Mouse (Mus musculus) heart, postnatal 36 days (tissue): ENCODE measurements around the gene Comtd1. TPM values are rescaled to one million over a fixed set of nuclear protein-coding genes. Genes with fewer than 3 reads are reported as not detected.
A peak's percentile ranks its signal among the peaks of the same experiment; 100 is the strongest.

Experiments used
- DNase-seq, 2 experiments: peaks; one replicate each; pipeline ENCODE4 v3.0.0; 2021 to 2022
- intact Hi-C: fragments of 180-260 bp; cut with DNase I; formaldehyde crosslinking; loops from one replicate; pipeline ENCODE4 v1.15.1; 2025
- total RNA-seq, 2 experiments: library from RNA; stranded (reverse); gene quantifications; 2 replicates each; pipeline ENCODE4 v1.2.3; 2021

Comtd1 gene
- total RNA-seq = 1 to 10 TPM; 8.5 to 8.8 TPM

DNA sequence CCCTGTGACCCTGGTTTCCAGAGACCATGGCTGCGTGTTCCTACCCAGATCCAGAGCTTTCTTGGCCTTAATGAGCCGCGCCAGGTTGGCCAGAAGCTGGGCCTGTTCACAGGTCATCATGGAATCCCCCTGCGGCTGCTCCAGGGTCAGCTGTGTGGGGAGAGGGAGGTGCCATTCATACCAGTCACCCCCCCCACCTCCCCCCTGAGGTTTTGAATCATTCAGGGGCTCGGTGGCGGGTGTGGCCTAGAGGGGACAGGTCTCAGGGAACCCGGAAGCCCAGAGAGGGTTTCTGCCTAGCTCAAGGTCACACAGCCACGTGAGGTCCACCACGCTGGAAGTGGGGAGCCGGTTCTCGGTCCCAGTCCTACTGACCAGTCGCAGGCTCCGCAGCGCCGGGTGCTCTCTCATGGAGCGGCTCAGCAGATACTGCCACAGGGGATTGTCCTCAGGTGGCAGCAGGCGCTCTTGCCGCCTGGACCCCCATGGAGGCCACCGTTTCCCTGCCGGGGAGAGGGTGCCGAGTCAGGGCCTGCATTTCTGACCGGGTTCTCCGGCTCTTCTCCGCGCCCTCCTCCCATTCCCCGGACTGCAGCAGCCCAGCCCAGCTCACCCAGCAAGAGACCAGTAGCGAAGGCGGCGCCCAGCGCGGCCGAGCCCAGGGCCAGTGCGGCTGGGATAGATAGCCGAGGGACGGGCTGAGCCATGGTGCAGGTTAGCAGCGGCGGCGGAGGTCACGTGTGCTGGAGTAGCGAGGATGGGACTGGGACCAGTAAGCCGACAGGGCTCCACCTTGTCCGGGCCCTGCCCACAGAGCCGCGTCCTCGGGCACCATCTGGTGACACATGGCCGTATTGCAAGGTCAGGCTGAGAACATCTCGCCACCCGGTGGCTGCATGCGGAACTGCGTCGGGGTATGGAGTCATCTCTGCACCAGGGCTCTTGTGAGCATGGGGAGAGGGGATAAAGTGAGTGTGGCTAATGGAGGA is at the start of gene Comtd1:
TSS of gene Comtd1 (minus strand) at position 812 of the 989 bp plus-strand sequence.
- intact Hi-C loops = loop anchor here (1.0 to 5.0 kb wide), 3 partner anchors 36 to 711 kb away; partner anchors contain the start of genes Dusp13 and Samd8

DNA sequence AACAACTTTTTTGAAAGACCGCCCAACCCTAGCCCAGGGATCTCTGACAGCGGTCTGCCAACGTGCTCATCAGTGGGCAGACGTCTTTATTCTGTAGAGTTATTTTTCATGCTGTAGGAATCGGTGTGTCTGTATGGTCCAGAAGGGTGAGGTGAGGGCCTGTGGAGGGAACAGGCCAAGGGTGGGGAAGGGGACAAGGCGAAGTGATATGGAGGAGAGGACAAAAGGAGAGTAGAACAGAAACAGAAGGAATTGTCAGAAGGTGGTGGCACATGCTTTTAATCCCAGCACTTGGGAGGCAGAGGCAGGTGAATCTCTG is 43.5 kb upstream of the Comtd1 start:
- no peak for DNase-seq

More for the DNA sequence above, at the start of gene Comtd1:
- DNase-seq = peak; percentile 97 to 98

DNA sequence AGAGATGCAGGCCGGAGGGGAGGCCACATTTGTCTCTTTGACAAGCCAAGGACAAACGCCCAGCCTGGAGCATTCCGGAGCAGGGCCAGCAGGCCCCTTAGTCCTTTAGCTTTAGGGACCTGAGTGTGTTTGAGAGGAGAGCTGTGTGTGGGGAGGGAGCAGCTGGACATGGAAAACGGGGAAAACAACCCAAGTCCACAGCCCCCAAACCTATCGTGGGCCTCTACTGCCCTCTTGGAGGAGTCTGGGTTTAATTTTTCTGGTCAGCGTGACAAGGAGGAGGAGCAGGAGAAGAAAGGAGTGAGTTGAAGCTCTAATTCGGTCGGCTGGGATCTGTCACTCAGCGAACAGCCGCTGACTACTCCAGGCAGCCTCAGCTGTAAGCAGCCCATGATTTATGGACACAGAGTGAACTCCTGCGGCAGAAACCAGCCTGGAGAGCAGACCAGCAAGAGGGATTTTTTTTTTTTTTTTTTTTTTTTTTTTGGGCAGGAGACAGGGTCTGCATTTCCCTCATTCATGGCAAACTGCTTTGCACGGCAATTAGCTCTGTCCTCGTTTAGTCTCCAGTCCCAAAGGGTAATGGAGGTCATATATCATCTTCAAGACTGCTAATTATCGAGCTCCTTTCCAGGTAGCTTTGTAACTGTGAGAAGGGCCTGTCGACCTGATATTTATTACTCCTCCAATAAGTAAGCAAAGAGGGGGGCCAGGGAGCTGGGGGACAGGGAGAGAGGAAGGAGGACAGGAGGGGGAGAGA is 43.0 kb upstream of the Comtd1 start:
- intact Hi-C loops = loop anchor here (2.0 kb wide), 1 partner anchor 39 kb away; no protein-coding TSS in a partner anchor
- DNase-seq = no peak

More for the DNA sequence above, 43.5 kb upstream of the Comtd1 start:
- intact Hi-C loops = no loop called here

DNA sequence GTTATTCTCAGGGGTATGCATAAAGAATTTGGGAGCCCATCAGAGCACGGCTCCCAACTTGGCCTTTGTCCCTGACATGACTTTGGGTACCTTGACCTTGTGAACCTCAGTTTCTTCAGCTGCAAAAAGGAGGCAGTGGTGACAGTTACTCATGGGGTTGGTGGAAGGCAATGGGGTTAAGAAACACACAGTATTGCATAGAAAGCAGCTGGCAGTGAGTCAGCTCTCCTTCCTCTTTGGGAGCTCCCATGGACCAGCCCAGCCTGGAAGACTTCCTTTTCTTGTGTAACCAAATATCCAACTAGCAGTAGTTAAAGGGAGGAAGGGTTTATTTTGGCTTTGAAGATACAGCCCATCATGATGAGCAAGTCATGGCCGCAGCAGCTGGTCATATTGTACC is 41.7 kb upstream of the Comtd1 start:
- DNase-seq = peak in 1 of 2 experiments; percentile 7
- intact Hi-C loops = loop anchor here (2.0 kb wide), 1 partner anchor 38 kb away; no protein-coding TSS in a partner anchor

DNA sequence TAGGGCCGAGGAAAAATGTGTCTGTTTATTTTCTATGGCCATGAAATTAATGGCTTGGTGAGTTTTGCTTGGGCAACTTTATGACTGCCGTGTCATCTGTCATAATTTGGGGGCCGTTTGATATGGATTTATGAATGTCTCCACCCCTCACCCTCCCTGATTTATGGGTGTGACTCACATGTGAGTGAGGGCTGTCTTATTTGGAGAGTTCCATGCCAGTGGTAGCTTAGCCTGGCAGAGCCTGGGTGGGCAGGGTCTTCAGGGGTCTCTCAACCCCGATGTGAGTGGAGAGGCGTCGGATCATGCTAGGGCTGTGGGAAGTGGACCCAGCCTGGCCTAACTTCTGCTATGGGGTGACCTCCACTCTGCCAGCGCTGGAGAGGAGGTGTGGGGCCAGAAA is 18.0 kb upstream of the Comtd1 start:
- intact Hi-C loops = no loop called here
- no peak for DNase-seq

DNA sequence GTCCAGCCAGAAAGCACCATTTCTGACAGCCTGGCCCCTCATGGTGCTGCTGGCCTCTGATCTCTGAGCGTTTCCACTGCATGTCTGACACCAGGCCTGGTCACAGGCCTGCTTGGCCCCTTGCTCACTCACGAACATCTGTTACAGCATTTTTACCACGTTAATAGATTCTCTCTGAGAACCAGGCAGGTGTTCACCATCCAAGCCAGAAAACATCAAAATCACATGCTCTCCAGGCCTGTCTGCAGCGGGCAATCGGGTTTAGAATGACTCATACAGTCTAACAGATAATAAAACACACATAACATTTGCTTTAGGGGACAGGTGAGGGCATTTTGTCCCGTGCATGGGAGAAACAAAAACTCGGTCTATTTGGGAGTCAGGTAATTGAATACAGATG is 17.5 kb upstream of the Comtd1 start:
- intact Hi-C loops = no loop called here
- DNase-seq = no peak

DNA sequence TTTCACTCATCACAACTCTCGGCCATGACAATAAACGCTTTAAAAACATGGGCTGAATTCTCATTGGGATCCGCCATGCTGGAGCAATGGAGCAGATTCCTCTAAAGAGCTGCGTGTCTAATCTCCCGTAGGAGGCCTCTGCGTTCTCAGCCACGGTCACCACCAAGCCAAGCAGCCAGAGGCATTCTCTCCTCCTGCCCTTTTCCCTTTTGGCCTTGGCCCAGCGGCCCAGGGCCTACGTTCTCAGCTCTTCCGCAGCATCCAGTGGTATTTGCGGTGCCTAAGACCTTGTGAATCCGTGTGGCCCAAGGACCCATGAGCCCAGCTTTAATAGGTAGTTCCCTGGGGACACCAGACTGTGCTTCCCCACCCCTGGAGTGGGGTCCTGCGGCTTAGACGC is 8.1 kb upstream of the Comtd1 start:
- DNase-seq = no peak
- intact Hi-C loops = loop anchor here (10.0 kb wide), 1 partner anchor 1548 kb away; no protein-coding TSS in a partner anchor

DNA sequence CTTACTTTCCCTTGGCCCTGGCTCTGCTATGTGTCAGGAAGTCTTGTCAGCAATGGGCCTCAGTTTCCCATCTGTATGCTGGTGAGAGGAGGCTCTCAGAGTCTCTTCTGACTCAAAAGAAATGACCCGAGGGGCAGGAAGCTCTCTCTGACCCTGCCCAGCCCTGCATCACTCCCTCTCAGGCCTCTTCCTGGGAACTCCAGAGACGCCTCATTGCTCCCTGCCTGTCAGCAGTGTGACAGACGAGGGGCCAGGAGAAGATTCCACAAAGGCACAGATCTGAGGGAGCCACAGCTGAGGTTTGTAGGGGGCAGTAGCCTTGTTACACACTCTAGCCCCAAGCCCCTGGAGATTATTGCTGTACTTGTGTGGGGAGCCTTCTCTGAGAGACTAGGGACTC is 7.2 kb upstream of the Comtd1 start:
- DNase-seq = no peak
- intact Hi-C loops = loop anchor here (10.0 kb wide), 1 partner anchor 1549 kb away; no protein-coding TSS in a partner anchor

DNA sequence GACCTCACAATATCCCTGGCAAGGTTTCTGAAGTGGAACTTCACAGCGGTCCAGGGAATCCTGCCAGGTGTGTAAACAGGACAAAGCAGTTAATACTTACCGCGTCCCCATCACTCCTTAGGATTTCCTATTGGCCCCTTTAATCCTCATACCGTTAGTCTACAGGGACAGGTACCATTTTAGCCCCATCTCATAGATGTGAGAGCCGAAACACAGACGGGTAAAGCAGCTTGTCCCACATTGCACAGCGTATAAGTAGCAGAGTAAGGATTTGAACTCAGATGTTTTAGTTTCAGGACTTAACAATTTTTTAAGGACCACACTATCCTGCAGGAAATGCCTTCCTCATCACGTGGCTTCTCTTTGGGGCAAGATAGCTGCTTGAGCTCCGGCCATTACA is 5.5 kb upstream of the Comtd1 start:
- intact Hi-C loops = loop anchor here (5.0 to 10.0 kb wide), 2 partner anchors 128 to 1551 kb away; no protein-coding TSS in a partner anchor
- DNase-seq = no peak

DNA sequence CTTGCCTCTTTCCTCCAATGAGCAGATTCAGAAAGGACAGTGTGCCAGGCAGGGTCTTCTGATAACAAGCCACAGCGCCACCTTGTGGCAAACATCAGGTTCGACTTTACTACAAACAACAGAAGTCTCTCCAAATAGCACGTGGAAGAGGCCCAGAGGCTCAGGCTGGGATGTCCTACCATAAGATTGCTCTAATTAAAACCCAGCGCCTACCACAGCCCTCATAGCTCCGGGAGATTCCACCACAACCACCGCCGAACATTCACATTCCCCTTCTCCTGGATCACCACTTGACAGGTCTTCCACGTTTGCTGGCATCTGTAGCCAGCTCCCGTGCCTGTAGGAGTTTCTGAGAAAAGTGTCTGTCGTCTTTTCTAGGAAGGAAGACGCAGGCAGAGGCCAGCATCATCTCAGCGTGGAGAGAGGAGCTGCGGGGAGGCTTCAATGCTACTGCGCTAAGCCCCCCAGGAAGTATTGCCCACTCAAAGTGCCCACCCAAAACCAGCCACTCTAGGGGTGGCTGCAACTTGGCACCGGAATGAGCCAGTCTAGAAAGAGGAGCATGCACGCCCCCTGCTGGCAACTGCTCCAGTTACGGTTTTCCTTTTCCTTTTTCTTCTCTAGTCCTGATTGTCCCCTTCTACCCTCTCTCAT is 4.8 kb upstream of the Comtd1 start:
- DNase-seq = peak; percentile 62 to 73
- intact Hi-C loops = loop anchor here (2.0 to 10.0 kb wide), 3 partner anchors 37 to 1551 kb away; no protein-coding TSS in a partner anchor

DNA sequence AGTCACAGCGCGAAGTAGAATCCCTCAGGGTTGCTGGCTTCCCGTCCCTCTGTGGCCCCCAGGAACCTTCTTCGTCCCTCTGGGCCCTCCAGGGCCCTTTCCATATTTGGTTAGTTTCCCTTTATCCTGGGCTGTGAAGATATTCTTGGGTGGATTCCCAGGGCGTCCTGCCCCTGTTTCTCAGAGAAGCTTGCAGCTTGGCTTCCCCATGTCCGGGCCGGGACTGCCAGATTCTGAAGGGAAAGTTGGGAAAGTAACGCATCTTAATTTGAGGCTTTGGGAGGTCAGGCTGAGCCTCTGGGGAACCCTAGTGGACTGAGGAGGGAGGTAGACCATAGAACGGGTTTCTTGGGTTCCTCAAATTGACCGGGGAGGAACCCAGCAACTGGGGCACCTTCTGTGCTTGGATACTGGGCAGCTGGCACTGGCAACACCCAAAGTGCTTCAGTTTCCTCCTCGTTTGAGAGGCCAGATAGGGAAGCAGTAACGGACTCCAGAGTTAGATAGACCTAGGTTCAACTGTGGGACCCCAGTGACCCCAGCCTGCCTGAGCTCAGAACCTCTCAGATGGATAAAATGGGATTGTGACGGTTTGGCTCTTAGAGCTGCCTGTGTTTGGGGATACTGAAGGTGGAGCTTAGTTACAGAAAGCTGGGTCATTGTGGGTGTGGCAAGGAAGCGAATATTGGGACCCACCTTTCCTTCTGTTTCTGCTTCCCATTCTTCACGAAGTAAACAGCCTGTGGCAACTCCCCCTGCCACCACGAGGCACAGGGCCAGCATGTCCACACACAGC is 3.4 kb upstream of the Comtd1 start:
- intact Hi-C loops = loop anchor here (2.0 to 10.0 kb wide), 3 partner anchors 39 to 1553 kb away; no protein-coding TSS in a partner anchor
- DNase-seq = peak; percentile 53 to 58

DNA sequence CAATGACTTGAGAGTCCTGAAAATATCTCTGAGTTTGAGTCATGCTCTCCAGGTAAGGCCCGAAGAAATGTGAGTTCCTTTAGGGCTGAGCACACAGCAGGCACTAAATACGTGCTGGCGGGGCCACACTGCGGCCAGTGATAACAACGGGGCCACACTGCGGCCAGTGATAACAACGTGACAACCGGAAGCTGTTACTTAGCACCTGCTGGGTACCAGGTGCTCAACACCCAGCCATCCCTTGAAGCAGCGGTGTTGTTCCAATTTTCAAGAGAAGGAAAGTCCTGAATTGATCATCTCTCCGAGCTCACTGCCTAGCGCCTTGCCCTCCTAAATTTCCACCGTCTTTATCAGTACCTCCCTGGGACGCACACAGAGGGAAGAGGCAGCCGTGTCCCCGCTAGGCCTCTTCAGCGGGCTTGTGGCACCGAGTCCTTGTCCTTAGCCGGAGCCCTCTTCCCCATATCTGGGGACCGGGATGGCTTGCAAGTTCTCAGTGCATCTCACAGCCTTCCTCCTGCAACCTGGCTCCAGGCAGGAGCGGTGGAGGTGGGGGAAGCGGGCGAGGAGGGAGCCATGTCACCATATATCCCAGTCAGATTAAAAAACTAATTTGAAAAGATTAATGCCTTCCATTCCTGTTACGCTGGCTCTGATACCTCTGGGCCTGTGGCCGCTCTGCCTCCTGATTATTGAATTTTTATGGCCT is 1.8 kb upstream of the Comtd1 start:
- DNase-seq = no peak
- intact Hi-C loops = loop anchor here (5.0 to 10.0 kb wide), 2 partner anchors 132 to 1554 kb away; no protein-coding TSS in a partner anchor

DNA sequence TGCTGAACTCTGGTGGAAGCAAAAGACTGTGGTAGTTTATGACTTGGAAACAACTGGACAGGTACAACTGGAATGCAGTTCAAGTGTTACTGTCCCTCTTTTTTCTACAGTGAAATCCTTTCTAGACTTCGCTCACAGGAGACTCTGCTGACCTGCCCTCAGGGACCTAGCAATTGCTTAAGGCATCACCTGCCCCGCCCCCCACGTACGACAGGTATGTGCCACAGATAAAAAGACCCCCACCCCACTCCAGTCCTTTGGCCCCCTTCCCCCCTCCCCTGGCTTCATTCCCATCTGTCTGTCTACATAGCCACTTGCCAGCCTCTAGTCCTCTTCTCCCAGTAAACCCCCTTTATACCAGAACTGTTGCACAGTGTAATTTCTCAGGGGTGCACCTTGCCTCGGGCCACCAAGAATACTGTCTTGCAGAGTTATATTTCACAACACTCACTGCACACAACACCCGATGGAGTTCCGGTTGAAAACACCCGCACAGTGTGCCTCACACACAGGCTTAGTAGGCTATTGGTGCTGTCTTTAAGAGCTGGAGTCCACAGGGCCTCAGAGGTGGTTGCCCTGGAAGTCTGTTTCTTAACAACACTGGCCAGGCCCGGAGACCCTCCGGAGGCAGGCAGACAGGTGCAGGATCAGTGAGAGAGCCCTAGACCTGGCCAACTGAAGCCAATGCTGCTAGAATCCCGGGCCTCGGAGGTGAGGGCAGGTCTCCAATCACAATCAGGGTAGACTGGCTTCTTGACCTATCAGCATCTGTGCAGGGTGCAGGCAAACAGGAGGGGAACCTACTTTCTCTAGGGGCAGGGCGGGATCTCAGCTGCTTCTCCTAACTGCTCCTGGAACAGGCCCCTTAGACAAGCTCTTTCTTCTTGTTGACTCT is 994 bp upstream of the Comtd1 start:
- no peak for DNase-seq
- intact Hi-C loops = loop anchor here (1.0 to 10.0 kb wide), 5 partner anchors 37 to 1555 kb away; partner anchors contain the start of genes Dusp13 and Samd8

DNA sequence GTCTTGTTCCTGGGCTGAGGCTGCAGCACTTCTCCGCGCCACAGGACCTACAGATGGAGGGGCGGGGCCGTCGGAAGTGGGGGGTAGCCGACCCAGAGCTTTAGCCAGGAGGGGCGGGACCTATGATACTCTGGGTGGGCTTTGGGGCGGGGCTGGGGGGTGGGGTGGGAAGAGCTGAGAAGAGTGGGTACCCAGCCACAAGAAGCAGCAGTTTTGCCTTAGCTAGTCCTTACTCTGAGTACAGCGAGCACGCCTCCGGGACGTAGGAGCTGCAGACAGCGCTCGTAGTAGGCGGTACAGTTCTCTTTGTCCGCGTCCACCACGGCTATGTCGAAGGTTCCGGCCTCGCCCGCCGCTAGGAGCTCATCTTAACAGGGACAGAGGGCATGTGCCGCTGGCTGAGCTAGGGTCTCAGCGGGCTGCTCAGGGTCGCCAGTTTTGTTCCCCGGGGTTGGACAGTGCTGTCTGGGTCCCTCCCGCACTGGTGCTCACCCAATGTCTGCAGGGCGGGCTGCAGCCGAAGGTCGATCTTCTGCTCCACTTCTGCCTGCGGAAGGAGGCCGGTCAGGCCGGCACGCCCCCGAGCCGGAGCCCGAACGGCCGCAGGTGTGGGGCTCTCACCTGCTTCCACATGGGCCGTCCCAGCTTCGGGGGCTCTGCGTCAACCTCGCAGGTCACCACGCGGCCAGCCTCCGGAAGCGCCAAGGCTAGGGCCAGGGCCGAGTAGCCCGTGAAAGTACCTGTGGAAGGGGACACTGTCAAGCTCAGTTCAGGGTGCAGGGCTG is 1.2 kb downstream of the Comtd1 start:
- intact Hi-C loops = loop anchor here (2.0 to 5.0 kb wide), 2 partner anchors 97 to 710 kb away; partner anchors contain the start of genes Dusp13 and Samd8
- peak in 1 of 2 experiments; percentile 34 for DNase-seq

DNA sequence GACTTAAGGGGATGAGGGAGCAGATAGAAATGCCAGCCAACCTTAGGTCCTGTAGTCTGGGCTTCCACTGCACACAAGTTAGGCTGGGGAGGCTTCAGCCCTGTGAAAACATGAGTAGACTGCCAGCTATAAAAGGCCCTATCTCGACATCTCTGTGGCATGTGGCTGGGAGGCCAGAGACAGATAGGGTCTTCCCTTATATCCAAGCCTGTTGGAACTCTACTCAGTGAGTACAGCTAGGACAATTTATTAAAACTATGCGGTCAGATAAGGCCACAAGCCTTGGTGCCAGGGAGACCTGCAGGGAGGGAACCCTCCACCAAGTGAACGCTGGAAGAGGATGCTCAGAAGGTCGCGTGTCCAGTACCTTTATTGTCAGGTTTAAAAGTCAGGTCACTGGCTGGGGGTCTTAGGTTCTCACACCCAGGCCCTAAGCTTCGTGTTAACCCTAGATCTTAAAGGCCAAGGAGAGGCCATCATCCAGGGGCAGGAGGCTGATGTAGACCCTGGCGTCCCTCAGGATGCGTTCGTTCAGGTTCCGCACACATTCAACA is 1.9 kb downstream of the Comtd1 start:
- no peak for DNase-seq
- intact Hi-C loops = loop anchor here (1.0 to 5.0 kb wide), 2 partner anchors 15 to 710 kb away; no protein-coding TSS in a partner anchor

DNA sequence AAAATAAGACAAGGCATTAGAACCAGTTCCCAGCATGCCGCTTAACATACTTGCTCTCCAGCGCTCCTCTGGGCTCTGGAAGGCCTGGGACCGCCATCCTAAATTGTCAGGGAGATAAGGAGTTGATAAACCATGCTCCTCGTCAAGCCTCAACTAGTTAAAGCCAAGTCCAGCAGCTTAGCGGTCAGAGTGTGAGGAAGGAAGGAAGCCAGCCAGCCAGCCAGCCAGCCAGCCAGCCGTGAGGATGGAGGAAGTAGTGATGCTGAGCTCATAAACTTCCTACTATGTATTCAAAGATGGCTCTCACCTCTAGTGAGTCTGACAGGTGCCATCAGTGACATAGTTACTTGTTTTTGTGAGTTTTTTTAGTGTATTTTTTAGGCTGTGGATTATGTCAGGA is 5.5 kb downstream of the Comtd1 start:
- intact Hi-C loops = no loop called here

More for the DNA sequence above, 5.5 kb downstream of the Comtd1 start:
- DNase-seq = no peak
